Mouse (Mus musculus): ENCODE measurements around the gene Ucp1.
A peak's percentile ranks its signal among the peaks of the same experiment; 100 is the strongest.
"Not testable (repeated sequence)": the region's sequence is repeated elsewhere in the genome, so short reads cannot be mapped to it uniquely, and the experiment has no call there.

Gene Ucp1

DNA sequence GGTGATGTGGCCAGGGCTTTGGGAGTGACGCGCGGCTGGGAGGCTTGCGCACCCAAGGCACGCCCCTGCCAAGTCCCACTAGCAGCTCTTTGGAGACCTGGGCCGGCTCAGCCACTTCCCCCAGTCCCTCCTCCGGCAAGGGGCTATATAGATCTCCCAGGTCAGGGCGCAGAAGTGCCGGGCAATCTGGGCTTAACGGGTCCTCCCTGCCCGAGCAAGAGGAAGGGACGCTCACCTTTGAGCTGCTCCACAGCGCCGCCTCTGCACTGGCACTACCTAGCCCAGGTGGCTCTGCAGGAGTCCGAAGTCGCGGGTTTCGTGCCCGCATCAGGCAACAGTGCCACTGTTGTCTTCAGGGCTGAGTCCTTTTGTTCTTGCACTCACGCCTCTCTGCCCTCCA is at the start of gene Ucp1:
Gene Ucp1 (plus strand): TSS at position 177 of the 400 bp plus-strand sequence.
- DNase-seq: peak in 1 of 2 experiments; percentile 8

DNA sequence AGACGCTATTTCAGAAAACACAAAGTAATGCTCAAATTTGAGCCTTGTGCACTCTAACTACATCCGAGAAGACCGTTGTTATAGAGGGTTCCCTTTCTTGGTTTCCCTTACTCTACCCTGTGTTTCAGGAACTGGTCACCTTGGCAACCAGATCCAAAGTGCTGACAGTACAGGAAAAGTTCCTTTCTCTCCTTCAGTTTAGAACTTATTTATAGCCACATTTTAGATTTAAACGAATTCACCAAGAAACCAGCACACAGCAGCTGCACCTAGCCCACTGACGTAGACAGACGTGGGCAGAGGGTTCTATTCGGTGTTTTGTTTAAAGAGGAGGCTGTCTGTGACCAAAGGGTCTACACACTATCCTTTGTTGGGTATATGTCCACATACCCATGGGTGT is 46.0 kb upstream of the Ucp1 start:
- no peak for DNase-seq

DNA sequence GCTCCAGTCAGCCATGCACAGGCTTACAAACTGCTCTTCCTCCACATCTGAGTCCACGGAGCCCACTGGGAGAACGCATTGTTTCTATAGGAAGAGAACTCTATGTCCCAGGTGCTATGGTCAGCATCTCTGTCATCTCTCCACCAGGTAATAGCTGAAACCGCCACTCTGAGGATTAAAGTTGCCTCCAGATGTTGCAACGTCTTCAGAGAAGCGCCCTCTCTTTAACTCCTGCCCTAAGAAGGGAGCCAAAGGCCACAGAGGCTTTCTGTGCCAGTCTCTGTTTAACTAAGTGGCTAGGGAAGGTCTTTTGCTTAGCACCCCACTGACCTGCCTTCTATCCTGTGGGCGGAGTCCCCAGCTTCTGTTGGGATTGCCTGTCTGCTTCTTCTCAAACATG is 39.3 kb upstream of the Ucp1 start:
- no peak for DNase-seq

DNA sequence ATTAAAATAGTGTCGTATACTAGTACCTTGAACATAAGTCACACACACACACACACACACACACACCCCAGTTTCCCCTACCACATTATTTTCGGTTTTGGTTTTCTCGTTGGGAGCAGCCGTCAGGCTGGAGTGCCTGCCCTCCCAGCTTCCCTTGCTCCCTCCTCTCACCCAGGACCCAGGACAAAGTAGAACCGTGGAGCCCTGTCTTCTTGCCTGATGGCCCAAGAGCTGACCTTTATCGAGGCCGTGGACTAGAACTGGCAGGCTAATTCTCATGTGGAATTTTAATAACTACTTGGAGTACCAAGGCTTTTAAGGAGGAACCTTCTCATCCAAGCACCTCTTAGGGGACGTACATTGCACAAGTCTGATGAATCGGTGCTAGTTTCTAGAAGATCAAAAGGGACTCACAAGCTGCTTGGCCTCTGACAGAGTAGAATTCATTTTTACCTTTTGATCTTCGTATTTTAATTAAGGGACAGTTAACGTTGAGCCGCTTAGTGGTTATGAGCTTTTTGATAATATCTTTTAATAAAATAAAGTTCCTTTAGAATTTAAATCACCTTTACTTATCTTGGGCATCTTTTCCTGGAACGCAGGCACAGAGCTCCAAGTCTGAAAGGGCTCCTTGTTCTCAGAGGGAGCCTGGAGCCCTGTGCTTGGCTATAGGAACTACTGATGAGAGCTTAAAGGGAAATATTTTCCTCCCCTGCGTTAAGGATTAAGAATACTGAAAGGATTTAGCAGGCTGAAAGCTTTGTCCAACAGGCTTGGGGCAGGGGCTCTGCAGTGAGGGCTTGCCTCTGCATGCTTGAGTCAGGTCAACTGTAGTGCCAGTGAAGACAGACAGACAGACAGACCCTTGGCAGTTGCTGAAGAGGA is 38.5 kb upstream of the Ucp1 start:
- DNase-seq: no peak

DNA sequence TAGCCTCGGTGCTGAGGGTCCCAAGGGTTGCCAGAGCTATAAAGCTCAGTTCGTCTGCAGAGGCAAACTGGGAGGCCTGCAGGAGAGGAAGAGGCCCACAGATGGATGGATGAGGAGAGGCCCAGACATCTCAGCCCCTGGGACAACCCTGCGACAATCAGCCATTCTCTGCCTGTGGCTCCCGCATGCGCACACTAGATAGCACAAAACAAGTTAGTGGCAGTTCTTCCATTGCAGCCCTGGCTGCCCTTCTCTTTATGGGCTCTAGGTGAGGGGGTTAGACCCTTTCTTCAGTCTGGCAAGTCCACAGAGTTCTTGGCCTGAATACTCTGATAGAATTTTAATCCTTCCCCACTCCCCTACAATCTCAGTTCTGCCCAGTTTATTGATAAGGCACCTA is 37.4 kb upstream of the Ucp1 start:
- no peak for DNase-seq

DNA sequence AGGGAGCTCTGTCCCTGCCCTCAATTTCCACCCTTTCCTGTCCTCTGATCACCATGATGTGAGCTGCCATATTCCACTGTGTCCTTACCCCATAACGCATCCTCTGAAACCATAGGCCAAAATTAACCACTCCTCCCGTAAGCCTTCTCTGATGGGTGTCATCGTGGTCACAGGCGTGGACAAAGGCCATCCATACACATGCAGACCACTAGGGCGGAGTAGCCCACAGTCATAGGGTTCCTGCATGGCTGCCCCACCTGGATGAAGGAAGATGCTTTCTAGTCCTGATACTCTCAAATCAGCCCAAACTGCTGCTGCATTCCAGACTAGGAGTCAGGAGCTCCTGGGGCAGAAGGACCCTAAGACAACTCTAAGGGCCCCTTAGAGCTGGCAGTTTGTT is 32.5 kb upstream of the Ucp1 start:
- no peak for DNase-seq

DNA sequence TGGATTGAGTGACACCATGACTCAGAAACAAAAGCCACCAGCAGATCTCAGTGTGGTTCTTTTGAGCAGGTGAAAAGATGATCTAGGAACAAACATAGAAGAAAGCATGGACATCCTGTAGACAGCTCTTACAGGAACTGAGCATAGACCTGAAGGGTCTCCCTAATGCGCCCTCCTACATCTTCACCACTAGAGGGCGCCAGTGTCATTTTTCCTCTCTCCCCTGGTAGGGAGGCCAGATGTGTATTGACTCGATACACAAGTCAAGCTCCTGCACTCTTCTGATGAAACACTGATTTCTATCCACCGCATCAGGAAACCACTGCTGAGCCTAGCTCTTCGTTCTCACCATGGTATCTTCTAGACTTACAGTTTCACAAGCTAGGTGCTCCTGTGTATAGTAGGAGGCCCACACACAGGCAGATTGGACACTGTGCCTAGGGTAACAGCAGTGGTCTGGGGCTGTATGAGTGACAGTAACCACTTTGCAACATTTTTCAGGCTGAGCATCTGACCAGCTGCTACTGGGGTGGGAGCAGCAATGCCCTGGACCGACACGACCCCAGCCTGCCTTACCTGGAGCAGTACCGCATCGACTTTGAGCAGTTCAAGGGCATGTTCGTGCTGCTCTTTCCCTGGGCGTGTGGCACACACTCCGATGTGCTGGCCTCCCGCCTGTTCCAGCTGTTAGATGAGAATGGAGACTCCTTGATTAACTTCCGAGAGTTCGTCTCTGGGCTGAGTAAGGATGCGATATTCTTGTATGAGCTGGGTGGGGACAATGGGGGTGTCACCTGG is 29.5 kb upstream of the Ucp1 start:
- DNase-seq: peak; percentile 44 to 73

DNA sequence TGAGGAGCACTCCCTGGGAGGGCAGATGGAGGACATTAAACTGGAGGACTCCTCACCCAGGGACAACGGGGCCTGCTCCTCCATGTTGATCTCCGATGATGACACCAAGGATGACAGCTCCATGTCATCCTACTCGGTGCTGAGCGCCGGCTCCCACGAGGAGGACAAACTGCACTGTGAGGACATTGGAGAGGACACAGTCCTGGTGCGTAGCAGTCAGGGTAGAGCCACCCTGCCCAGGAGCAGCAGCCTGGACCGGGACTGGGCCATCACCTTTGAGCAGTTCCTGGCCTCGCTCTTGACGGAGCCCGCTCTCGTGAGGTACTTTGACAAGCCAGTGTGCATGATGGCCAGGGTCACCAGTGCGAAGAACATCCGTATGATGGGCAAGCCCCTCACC is 19.0 kb upstream of the Ucp1 start:
- DNase-seq: no peak

DNA sequence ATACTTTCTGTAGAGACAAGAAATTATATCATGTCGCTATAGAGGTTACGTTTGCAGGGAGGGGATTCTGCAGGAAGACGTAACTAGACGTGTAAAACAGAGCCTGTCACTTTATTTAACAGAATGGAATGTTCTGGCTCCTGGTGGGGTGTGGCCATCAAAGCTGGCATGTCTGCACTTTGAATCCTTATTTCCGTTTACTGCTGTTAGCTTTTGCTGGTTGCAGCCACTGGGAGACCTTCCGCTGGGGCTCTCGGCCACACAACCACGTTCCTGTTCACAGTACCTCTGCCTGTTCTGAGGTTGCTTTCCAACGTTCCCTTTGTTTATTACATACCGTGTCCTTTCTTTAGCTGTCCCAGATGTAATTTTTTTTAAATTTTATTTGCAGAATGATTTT is 17.7 kb upstream of the Ucp1 start:
- no peak for DNase-seq

DNA sequence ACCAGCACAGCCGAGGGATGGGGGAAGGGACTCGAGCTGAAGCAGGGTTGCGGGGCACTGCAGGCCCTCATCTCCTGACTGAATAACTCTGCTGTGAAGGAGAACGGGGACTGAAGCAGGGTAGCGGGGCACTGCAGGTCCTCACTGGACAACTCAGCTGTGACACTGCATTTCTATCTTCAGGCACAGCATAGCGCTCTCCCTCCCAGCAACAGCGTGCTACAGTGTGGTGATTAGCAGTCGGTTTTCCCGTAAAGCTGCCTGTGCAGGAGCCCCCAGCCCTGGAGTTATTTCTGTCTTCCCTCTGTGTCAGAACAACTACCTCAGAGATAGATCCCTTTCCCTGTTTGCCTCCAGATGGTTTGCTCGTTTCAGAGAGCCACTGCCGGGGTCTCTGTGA is 15.7 kb upstream of the Ucp1 start:
- no peak for DNase-seq

DNA sequence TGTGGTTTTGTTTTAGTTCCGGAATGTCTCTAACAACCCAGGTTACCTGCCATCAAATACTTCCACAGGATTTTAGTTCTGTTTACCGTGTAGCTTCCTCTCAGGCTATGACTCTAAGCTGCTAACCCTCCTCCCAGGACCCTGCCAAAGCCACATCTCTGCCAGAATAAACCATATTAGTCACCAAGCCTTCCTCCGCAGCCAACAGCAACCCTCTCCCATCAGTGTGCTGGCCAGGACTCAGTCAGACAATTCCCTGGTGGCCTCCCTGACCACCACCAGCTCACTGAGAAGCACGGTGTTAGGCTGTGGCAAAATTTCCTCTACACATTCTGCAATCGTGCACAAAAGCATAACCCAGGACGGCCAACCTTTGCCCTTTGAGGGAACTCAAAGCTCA is 11.7 kb upstream of the Ucp1 start:
- DNase-seq: no peak

DNA sequence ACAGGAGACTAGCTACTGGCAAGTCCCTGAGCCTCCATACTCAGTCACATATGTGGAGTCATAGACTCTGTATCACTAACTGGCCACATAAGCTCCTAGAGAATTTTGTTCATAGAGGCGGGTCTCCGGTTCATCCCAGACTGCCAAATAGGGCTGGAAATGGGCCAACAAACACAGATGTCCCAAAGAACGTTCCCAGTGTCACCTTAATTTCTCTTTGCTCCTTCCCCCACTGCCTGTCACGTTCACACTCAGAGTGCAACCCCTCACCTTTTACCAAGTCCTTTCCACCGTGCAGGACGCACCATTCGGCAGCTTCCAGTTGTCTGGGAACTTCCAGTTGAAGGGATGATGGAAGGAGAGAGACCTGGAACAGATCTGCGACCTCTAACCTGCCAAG is 4.8 kb upstream of the Ucp1 start:
- no peak for DNase-seq

DNA sequence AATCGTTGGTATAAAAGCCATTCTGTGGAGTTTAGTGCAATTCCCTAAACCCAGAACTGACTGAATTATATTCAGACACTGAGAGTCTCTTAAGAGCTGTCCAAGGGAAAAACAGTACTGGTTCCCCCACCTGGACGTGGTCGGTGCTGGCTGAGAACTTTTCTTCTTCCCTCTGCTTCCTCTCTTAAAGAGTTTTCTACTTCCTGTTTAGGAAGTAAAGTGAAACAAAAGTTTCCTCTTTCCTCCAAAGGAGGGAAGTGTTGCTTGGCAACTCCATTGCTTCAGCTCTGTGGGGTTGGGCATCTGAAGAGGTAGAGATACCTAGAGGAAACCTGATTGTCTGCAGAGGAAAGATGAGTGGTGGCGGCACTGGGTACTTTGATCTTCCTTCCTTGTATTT is 7.2 kb downstream of the Ucp1 start:
- no peak for DNase-seq

DNA sequence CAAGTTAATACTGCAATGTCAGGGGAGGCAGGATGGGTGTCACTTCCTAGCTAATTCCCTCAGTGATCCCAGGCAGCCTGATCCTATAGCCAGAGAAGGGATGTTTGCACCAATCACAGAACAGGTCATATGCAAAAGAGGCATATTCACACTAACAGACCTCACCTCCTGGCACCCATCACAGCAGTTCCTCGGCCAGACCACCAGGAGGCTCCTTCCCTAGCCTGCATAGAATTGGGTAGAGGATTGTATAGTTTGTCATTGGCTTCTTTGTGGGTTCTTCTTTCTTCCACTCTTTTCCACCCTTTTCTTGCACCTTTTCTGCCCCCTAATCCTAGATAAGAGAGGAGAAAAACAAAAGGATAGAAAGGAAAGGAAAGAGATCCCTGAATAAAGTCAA is 10.0 kb downstream of the Ucp1 start:
- DNase-seq: peak in 1 of 2 experiments; percentile 11

DNA sequence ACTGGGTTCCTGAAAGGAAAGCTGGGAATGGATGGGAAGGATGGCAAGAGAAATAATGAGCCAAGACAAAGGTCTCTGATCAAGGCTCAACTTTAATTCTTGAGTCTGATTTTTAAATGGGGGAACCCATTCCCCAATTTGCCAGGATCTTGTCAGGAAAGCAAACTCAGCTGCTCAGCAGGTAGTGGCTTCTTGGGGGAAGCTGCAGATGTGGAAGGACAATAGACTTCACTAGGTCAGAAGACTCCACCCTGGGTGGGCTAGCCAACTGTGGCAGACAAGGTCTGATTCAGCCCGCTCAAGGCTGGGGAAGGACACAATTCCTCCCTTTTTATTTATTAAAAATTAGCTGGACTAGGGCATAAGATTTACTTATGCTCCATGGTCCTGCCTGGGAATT is 14.8 kb downstream of the Ucp1 start:
- DNase-seq: no peak

DNA sequence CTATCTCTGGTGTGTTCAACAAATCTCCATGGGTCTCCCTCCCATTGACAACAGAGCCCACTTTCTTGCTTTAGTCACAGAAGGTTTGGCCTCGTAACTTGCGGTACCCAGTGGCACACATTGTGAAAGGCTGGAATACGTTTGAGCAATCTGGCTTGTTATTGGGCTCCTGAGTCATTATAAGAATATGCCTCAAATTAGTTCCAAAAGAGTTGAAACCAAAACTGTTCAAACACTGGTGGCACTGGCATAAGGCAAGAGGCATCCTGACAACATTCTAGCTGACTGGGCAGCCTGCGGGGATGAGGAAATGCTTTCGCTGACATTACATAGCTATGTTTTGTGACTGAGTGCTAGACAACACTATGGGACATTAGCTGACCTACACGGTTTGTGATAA is 19.7 kb downstream of the Ucp1 start:
- DNase-seq: no peak

DNA sequence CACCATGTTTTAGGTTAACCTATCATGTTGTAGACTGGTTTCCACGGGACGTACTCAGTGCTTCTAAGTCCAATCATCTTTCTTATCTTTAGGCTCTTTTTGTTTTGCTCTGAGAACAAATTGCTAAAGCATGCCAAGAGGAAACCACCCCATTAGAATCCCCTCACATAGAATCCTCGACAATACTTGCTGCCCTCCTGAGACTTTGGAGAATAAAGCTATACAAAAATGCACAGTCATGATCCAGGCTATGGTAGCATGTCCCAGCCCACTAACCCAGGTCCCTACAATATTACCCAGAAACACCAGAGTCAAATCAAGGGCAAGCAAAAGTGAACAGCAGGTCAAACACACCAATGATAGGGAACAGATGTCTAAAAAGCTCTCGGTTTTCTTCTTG is 24.9 kb downstream of the Ucp1 start:
- not testable (repeated sequence) for DNase-seq

DNA sequence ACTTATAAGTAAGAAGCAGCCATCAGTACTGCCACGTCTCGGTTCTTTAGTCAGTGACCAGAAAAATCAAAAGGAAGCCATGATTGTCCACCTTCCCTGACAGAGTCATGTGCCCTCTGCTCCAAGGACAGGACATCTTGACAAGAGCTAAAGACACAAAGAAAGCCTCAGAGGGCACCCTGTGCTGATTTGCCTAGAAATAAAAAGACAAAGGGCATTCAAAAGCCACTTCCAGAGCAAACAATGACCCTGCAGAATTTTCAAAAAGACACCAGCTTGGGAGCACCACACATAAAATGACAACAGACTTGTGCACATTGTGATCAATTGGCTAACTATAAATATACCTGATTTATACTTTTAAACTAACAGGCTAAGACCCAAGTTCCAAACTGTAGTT is 25.5 kb downstream of the Ucp1 start:
- DNase-seq: no peak

DNA sequence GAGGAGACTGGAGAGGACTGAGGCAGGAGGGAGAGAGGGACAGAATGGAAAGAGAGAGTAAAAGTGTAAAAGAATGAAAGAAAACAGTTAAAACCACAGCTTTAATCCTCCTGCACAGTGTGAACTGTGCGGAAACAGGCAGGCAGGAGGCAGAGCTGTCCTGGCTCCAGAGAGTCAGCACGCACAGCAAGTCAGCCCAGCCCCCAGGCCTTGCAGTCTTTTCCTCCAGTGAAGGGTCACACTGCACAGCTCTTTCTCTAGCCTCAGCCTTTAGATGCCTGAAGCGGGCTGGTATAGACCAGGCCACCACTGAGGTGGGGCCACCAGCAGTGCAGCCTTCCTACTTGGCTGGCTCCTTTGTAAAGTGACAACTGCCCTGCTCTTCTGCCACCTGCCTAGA is 30.4 kb downstream of the Ucp1 start:
- no peak for DNase-seq

DNA sequence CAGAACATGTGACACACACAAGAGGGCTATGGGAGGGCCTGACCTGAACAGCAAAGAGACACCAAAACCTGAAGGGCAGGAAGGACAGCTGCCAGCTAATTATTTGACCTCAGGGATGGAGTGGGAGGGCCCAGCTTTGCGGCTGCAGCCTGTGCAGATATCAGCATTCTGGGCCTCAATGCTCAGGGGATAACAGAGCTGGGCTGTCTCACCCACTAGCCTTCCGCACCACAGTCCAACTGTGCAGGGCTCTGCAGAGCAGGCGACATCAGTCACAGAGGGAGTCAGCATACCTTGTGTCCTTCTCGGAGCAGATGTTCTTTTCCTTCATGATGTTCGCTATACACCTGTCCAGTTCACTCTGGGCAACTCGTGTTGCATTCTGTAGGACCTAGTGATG is 32.2 kb downstream of the Ucp1 start:
- no peak for DNase-seq

DNA sequence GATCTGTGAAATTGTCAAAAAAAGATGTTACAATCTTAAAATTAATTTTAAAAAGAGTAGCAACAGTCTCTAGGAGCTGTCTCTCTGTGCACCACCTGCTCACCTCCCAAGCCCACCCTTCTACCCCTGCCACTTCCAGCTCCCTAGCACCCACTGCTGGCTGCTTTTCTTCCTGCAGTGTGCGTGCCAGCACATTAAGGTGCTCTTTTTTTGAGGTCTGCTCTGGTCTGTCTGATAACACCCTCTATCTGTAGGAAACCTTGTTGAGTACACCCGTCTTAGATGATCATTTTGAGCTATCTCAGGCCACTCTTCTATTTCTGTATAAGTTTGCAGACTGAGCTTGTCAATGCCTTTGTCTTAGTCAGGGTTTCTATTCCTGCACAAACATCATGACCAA is 32.9 kb downstream of the Ucp1 start:
- DNase-seq: no peak

DNA sequence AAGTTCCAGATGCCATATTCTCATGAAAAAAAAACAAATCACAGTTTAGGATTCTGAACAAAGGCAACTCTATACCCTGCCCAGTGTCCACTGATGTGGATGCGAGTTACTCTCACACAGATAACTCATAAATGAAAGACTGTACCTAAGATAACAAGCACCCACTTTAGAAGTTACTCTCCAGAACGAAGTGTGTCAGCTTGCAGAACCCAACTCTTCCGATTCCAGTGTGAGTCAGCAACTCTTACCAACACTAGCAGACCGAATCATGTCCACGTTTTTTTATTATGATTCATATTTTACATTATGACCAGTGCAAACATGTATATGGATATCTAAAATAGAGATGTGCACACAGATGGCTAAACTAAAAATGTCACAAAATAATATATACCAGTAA is 37.7 kb downstream of the Ucp1 start:
- DNase-seq: no peak

DNA sequence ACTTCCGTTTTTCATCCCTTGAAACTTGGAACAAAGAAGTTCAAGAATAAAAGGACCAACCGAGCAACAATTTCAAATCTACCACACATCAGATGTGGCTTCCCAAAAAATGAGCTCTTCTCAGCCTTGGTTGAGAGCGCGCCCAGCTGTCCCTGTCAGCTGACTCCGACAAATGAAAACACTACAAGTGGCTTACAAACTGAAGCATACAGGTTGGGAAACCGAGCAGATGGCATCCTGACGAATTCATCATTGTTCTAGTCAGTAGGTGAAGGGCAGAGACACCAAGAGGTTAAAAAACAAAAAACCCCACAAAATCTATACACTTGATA is 41.4 kb downstream of the Ucp1 start:
- DNase-seq: peak in 1 of 2 experiments; percentile 23

DNA sequence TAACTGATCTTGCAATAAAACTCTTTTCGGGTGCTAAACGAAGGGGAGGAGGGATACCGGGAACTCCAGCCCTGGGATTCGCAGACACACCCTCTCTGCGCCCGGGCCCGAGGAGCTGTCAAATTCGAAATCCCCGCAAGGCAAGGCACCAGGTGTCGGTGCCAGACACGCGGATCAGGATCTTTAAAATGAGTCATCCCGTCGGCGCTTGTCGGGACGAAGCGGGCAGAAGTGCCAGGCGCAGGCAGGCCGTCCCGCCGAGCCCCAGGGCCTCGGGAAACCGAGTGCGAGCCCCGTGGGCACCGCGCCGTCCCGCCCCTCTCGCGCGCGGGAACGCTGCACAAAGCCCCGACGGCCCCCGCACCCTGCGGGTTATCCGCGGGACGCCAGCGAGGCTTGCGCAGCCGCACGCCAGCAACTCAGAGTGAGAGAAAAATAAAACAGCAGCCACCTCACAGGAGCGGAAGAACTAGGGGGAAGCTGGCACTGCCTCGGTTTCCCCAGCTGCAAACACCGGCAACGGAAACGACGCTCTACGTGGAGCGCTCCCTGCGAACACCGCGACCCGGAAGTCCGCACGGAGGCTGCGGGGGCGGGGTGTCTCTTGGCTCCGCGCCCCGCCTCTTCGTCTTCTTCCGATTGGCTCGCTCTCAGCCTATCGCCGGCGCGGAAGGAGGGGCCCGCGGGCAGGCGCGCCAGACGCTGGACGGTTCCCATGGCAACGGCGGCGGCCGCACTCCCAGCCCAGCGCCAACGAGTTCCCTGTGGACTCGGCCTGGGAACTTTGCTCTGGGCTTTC is 41.9 kb downstream of the Ucp1 start, which contains the start of gene Elmod2:
Gene Elmod2 (minus strand): TSS at position 588 of the 799 bp plus-strand sequence.
- peak; percentile 97 to 99 for DNase-seq

All from lung, postnatal 4 days (tissue).